Mouse (Mus musculus): ENCODE results near the gene Zmpste24. TPM values are rescaled to one million over a fixed set of nuclear protein-coding genes. Genes with fewer than 3 reads are reported as not detected.
A peak's percentile ranks its signal among the peaks of the same experiment; 100 is the strongest.

Gene Zmpste24
- polyA plus RNA-seq (2015; fragmentation: Nextera tagmentation; extraction: Ambion mirVana), result 37.9 and 39.8 TPM in 2 replicates

GRCm38 (mm10) chr4:121097650-121098378 lies at the start of gene Zmpste24:
Zmpste24 (minus strand) TSS chr4:121098241.
- Histone ChIP-seq H3K27me3 (ENCODE audit: control insufficient read depth, insufficient read depth, low read depth, low read length) (no peaks in the 10 kb centered on the region), H3K4me2 (ENCODE audit: low read depth, low read length) (peak within 1 kb of the TSS; percentile 80), H3K36me3 (ENCODE audit: control insufficient read depth, insufficient read depth, low read length) (peaks cover 18% of the 10 kb centered on the region), H3K9ac (ENCODE audit: low read length) (peak within 1 kb of the TSS; percentile 87), H3K9me3 (ENCODE audit: control insufficient read depth, low read length) (no peaks in the 10 kb centered on the region), H3K4me3 (ENCODE audit: low read length) (peak within 1 kb of the TSS; percentile 75), H3K27ac (ENCODE audit: low read length) (peak within 1 kb of the TSS; percentile 20; the same call in 1 of the 2 replicates), H3K4me1 (replicated peaks; ENCODE audit: control insufficient read depth, insufficient read depth, low read length) (peaks cover 4% of the 10 kb centered on the region)
- peak; percentile 87 for ATAC-seq (ENCODE audit: low read depth)
- WGBS, result under 1% methylated on average over 39 of the region's 39 CpGs

GRCm38 (mm10) chr4:121109126-121109525 lies 11.1 kb upstream of the Zmpste24 start, which contains the start of gene Tmco2:
Tmco2 (minus strand) TSS chr4:121109226.
- Histone ChIP-seq H3K4me2 (ENCODE audit: low read depth, low read length) (no peak within 1 kb of the TSS), H3K9me3 (ENCODE audit: control insufficient read depth, low read length) (no peaks in the 10 kb centered on the region), H3K4me3 (ENCODE audit: low read length) (no peak within 1 kb of the TSS), H3K36me3 (ENCODE audit: control insufficient read depth, insufficient read depth, low read length) (no peaks in the 10 kb centered on the region), H3K27me3 (ENCODE audit: control insufficient read depth, insufficient read depth, low read depth, low read length) (no peaks in the 10 kb centered on the region), H3K27ac (ENCODE audit: low read length) (no peak within 1 kb of the TSS), H3K4me1 (replicated peaks; ENCODE audit: control insufficient read depth, insufficient read depth, low read length) (no peaks in the 10 kb centered on the region), H3K9ac (ENCODE audit: low read length) (no peak within 1 kb of the TSS)
- ATAC-seq (ENCODE audit: low read depth), result no peak
- 94% methylated on average over 2 of the region's 2 CpGs for WGBS

GRCm38 (mm10) chr4:121103304-121103703 lies 5.3 kb upstream of the Zmpste24 start:
- no peak overlapping the region for H3K4me3 ChIP-seq (ENCODE audit: low read length)
- H3K9ac ChIP-seq (ENCODE audit: low read length), result no peak overlapping the region
- H3K9me3 ChIP-seq (ENCODE audit: control insufficient read depth, low read length), result no peaks in the 10 kb centered on the region
- no peak overlapping the region for H3K4me2 ChIP-seq (ENCODE audit: low read depth, low read length)
- WGBS, result 80% methylated on average over 4 of the region's 4 CpGs
- no peaks in the 10 kb centered on the region for H3K27me3 ChIP-seq (ENCODE audit: control insufficient read depth, insufficient read depth, low read depth, low read length)
- H3K27ac ChIP-seq (ENCODE audit: low read length), result no peak overlapping the region
- no peak for ATAC-seq (ENCODE audit: low read depth)
- no peaks in the 10 kb centered on the region for H3K36me3 ChIP-seq (ENCODE audit: control insufficient read depth, insufficient read depth, low read length)
- no peaks in the 10 kb centered on the region for H3K4me1 ChIP-seq (replicated peaks; ENCODE audit: control insufficient read depth, insufficient read depth, low read length)

- no peaks in the 10 kb centered on the region for H3K4me1 ChIP-seq (replicated peaks; ENCODE audit: control insufficient read depth, insufficient read depth, low read length)
- H3K4me2 ChIP-seq (ENCODE audit: low read depth, low read length), result no peak overlapping the region
- WGBS, result 88% methylated on average over 4 of the region's 4 CpGs
- H3K9me3 ChIP-seq (ENCODE audit: control insufficient read depth, low read length), result no peaks in the 10 kb centered on the region
- ATAC-seq (ENCODE audit: low read depth), result no peak
- H3K27me3 ChIP-seq (ENCODE audit: control insufficient read depth, insufficient read depth, low read depth, low read length), result no peaks in the 10 kb centered on the region
- H3K27ac ChIP-seq (ENCODE audit: low read length), result no peak overlapping the region
- no peak overlapping the region for H3K9ac ChIP-seq (ENCODE audit: low read length)
- no peak overlapping the region for H3K4me3 ChIP-seq (ENCODE audit: low read length)
- H3K36me3 ChIP-seq (ENCODE audit: control insufficient read depth, insufficient read depth, low read length), result peaks cover 37% of the 10 kb centered on the region
Measured at GRCm38 (mm10) chr4:121090211-121090610, 7.8 kb downstream of the Zmpste24 start.

GRCm38 (mm10) chr4:121088696-121089095 lies 9.3 kb downstream of the Zmpste24 start:
- 88% methylated on average over 2 of the region's 2 CpGs for WGBS
- Histone ChIP-seq H3K4me3 (ENCODE audit: low read length) (no peak overlapping the region), H3K9ac (ENCODE audit: low read length) (no peak overlapping the region), H3K4me1 (replicated peaks; ENCODE audit: control insufficient read depth, insufficient read depth, low read length) (no peaks in the 10 kb centered on the region), H3K4me2 (ENCODE audit: low read depth, low read length) (no peak overlapping the region), H3K27me3 (ENCODE audit: control insufficient read depth, insufficient read depth, low read depth, low read length) (no peaks in the 10 kb centered on the region), H3K9me3 (ENCODE audit: control insufficient read depth, low read length) (no peaks in the 10 kb centered on the region), H3K27ac (ENCODE audit: low read length) (no peak overlapping the region), H3K36me3 (ENCODE audit: control insufficient read depth, insufficient read depth, low read length) (peaks cover 32% of the 10 kb centered on the region)
- no peak for ATAC-seq (ENCODE audit: low read depth)

GRCm38 (mm10) chr4:121084506-121084905 lies 13.5 kb downstream of the Zmpste24 start:
- Histone ChIP-seq H3K27me3 (ENCODE audit: control insufficient read depth, insufficient read depth, low read depth, low read length) (no peaks in the 10 kb centered on the region), H3K27ac (ENCODE audit: low read length) (no peak overlapping the region), H3K4me2 (ENCODE audit: low read depth, low read length) (no peak overlapping the region), H3K9me3 (ENCODE audit: control insufficient read depth, low read length) (no peaks in the 10 kb centered on the region), H3K9ac (ENCODE audit: low read length) (no peak overlapping the region), H3K36me3 (ENCODE audit: control insufficient read depth, insufficient read depth, low read length) (peaks cover 18% of the 10 kb centered on the region), H3K4me3 (ENCODE audit: low read length) (no peak overlapping the region), H3K4me1 (replicated peaks; ENCODE audit: control insufficient read depth, insufficient read depth, low read length) (no peaks in the 10 kb centered on the region)
- no peak for ATAC-seq (ENCODE audit: low read depth)

- peaks cover 12% of the 10 kb centered on the region for H3K36me3 ChIP-seq (ENCODE audit: control insufficient read depth, insufficient read depth, low read length)
- 92% methylated on average over 1 of the region's 1 CpGs for WGBS
- ATAC-seq (ENCODE audit: low read depth), result no peak
Measured at GRCm38 (mm10) chr4:121080395-121080794, 17.6 kb downstream of the Zmpste24 start.

GRCm38 (mm10) chr4:121077915-121078646 lies 20.0 kb downstream of the Zmpste24 start:
- no peaks in the 10 kb centered on the region for H3K9me3 ChIP-seq (ENCODE audit: control insufficient read depth, low read length)
- peaks cover 5% of the 10 kb centered on the region for H3K36me3 ChIP-seq (ENCODE audit: control insufficient read depth, insufficient read depth, low read length)
- no peak overlapping the region for H3K27ac ChIP-seq (ENCODE audit: low read length)
- no peaks in the 10 kb centered on the region for H3K4me1 ChIP-seq (replicated peaks; ENCODE audit: control insufficient read depth, insufficient read depth, low read length)
- ATAC-seq (ENCODE audit: low read depth), result no peak
- H3K27me3 ChIP-seq (ENCODE audit: control insufficient read depth, insufficient read depth, low read depth, low read length), result no peaks in the 10 kb centered on the region
- H3K4me3 ChIP-seq (ENCODE audit: low read length), result no peak overlapping the region
- H3K4me2 ChIP-seq (ENCODE audit: low read depth, low read length), result no peak overlapping the region
- WGBS, result 64% methylated on average over 3 of the region's 3 CpGs
- H3K9ac ChIP-seq (ENCODE audit: low read length), result no peak overlapping the region

More at GRCm38 (mm10) chr4:121080395-121080794, 17.6 kb downstream of the Zmpste24 start:
- H3K27ac ChIP-seq (ENCODE audit: low read length), result no peak overlapping the region
- H3K9ac ChIP-seq (ENCODE audit: low read length), result no peak overlapping the region
- no peak overlapping the region for H3K4me2 ChIP-seq (ENCODE audit: low read depth, low read length)
- no peaks in the 10 kb centered on the region for H3K4me1 ChIP-seq (replicated peaks; ENCODE audit: control insufficient read depth, insufficient read depth, low read length)
- H3K4me3 ChIP-seq (ENCODE audit: low read length), result no peak overlapping the region
- no peaks in the 10 kb centered on the region for H3K9me3 ChIP-seq (ENCODE audit: control insufficient read depth, low read length)
- H3K27me3 ChIP-seq (ENCODE audit: control insufficient read depth, insufficient read depth, low read depth, low read length), result no peaks in the 10 kb centered on the region

- H3K4me1 ChIP-seq (replicated peaks; ENCODE audit: control insufficient read depth, insufficient read depth, low read length), result no peaks in the 10 kb centered on the region
- peaks cover 2% of the 10 kb centered on the region; the same call in 1 of the 2 replicates for H3K36me3 ChIP-seq (ENCODE audit: control insufficient read depth, insufficient read depth, low read length)
- no peak overlapping the region for H3K9ac ChIP-seq (ENCODE audit: low read length)
- WGBS, result 88% methylated on average over 4 of the region's 4 CpGs
- no peak overlapping the region for H3K27ac ChIP-seq (ENCODE audit: low read length)
- no peaks in the 10 kb centered on the region for H3K27me3 ChIP-seq (ENCODE audit: control insufficient read depth, insufficient read depth, low read depth, low read length)
- H3K9me3 ChIP-seq (ENCODE audit: control insufficient read depth, low read length), result no peaks in the 10 kb centered on the region
- no peak for ATAC-seq (ENCODE audit: low read depth)
- H3K4me2 ChIP-seq (ENCODE audit: low read depth, low read length), result no peak overlapping the region
- no peak overlapping the region for H3K4me3 ChIP-seq (ENCODE audit: low read length)
Measured at GRCm38 (mm10) chr4:121074250-121074649, 23.8 kb downstream of the Zmpste24 start.

Data from lung, embryonic 16.5 days (tissue).